Mouse (Mus musculus) hindbrain, embryonic 12.5 days (tissue): ENCODE measurements around the gene Kctd10. TPM values are rescaled to one million over a fixed set of nuclear protein-coding genes. Genes with fewer than 3 reads are reported as not detected.

Source experiments
- ATAC-seq: fragments of 200-750 bp; cut with Nextera tagmentation; 2 replicates; pipeline ENCODE4 v1.8.0; 2017; ENCODE audit warnings: moderate TSS enrichment; ENCODE audit not compliant: low FRiP score
- H3K27ac ChIP-seq: fragments of 300-500 bp; sonication (generic); 2 replicates; pipeline ENCODE4 v1.5.1; 2016; ENCODE audit warnings: mild to moderate bottlenecking
- H3K27me3 ChIP-seq: fragments of 300-500 bp; sonication (generic); 2 replicates; pipeline ENCODE4 v1.6.1; 2016; ENCODE audit warnings: mild to moderate bottlenecking
- H3K36me3 ChIP-seq: fragments of 300-500 bp; sonication (generic); 2 replicates; pipeline ENCODE4 v1.6.1; 2016; ENCODE audit warnings: mild to moderate bottlenecking
- H3K4me1 ChIP-seq: fragments of 300-500 bp; sonication (generic); 2 replicates; pipeline ENCODE4 v1.6.1; 2016
- H3K4me2 ChIP-seq: fragments of 300-500 bp; sonication (generic); replicated peaks from 2 replicates; pipeline ENCODE4 v1.6.1; 2016; ENCODE audit warnings: mild to moderate bottlenecking
- H3K4me3 ChIP-seq: fragments of 300-500 bp; sonication (generic); 2 replicates; pipeline ENCODE4 v1.5.1; 2016; ENCODE audit warnings: mild to moderate bottlenecking
- H3K9ac ChIP-seq: fragments of 300-500 bp; sonication (generic); 2 replicates; pipeline ENCODE4 v1.6.1; 2016; ENCODE audit warnings: mild to moderate bottlenecking, moderate library complexity
- H3K9me3 ChIP-seq: fragments of 300-500 bp; sonication (generic); replicated peaks from 2 replicates; pipeline ENCODE4 v1.6.1; 2016; ENCODE audit warnings: mild to moderate bottlenecking
- WGBS: fragments of 180-500 bp; shearing (Covaris S2); methylation state at CpG from one replicate; pipeline ENCODE4 v1.1.7; 2016; 5-methylcytosine and 5-hydroxymethylcytosine counted together
- microRNA-seq: library from miRNA; unstranded; fragments of <30 nt; microRNA quantifications from one replicate; pipeline ENCODE4, GENCODE M21; 2017
- polyA plus RNA-seq: library from polyadenylated mRNA; unstranded; fragments of >200 nt; fragmentation: Nextera tagmentation; extraction: Ambion mirVana; gene quantifications from 2 replicates; pipeline ENCODE4 v1.2.1, GENCODE M21; 2016

Gene Kctd10
- polyA plus RNA-seq, 1 experiment from 2014 or later: 110 TPM

GRCm38 (mm10) chr5:114323791-114324507, 56.4 kb downstream of the Kctd10 start:
- peak overlapping the region; percentile 30; the same call in 1 of the 2 replicates for H3K4me2 ChIP-seq
- no peaks in the 10 kb centered on the region for H3K27me3 ChIP-seq
- H3K9me3 ChIP-seq: no peaks in the 10 kb centered on the region
- H3K9ac ChIP-seq: 0 out of 2 replicates have a peak overlapping the region, but pooled peaks have one; percentile 27
- no peak for ATAC-seq
- no peaks in the 10 kb centered on the region for H3K36me3 ChIP-seq
- no peak overlapping the region for H3K27ac ChIP-seq
- 24% methylated on average over 16 of the region's 16 CpGs for WGBS
- no peak overlapping the region for H3K4me3 ChIP-seq
- peaks cover 7% of the 10 kb centered on the region; the same call in 1 of the 2 replicates for H3K4me1 ChIP-seq

DNA sequence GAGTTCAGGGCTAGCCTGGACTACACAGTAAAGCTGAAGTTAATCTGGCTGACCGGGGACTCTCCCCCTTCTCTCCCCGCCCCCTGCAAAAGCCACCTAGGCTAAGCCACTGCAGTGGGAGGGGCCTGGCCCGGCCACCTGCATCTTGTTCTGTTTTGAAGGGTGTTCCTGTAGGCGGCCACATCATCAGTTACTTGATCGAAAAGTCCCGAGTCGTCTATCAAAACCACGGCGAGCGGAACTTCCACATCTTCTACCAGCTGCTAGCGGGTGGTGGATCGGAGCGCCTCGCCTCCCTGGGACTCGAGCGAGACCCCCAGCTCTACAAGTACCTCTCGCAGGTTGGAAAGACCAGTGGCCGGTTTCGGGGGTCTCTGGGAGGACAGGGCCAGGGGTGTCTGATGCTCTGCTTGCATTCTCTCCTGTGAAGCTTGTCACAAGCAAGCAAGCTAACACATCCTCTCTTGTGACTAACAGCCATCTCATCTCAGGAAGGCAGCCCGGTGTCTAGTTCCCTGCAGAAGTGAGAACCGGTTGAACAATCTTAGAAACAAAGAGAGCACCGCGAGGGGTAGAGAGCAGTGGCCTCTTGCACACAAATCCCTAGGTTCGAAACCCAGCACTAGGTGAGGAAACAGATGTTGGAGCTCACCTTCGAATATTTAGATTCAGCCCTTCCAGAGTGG, 57.1 kb downstream of the Kctd10 start:
- H3K4me3 ChIP-seq: no peak overlapping the region
- peak overlapping the region; percentile 30; the same call in 1 of the 2 replicates for H3K4me2 ChIP-seq
- no peak for ATAC-seq
- peaks cover 7% of the 10 kb centered on the region; the same call in 1 of the 2 replicates for H3K4me1 ChIP-seq
- no peak overlapping the region for H3K27ac ChIP-seq
- no peaks in the 10 kb centered on the region for H3K36me3 ChIP-seq
- H3K9ac ChIP-seq: no peak overlapping the region
- no peaks in the 10 kb centered on the region for H3K27me3 ChIP-seq
- 67% methylated on average over 25 of the region's 25 CpGs for WGBS
- no peaks in the 10 kb centered on the region for H3K9me3 ChIP-seq

Small RNA genes lying within 50 kb of the gene (microRNA-seq; reads per million reads assigned to microRNA genes)
- not detected for gene Mir7027

Other genes starting within 250 kb of the Kctd10 start
- 2.4 and 3.4 TPM in 2 replicates for gene Acacb, start 234.0 kb downstream of the Kctd10 start, polyA plus RNA-seq
- 3.2 and 4.1 TPM in 2 replicates for gene Foxn4, start 106.7 kb downstream of the Kctd10 start, polyA plus RNA-seq
- 0.51 and 0.79 TPM in 2 replicates for gene Myo1h, start 91.3 kb downstream of the Kctd10 start, polyA plus RNA-seq
- gene Ube3b, start 99 bp upstream of the Kctd10 start, polyA plus RNA-seq: 57.9 and 58.2 TPM in 2 replicates
- 27.3 and 31.5 TPM in 2 replicates for gene Mmab, start 63.6 kb upstream of the Kctd10 start, polyA plus RNA-seq
- 50.6 and 51.2 TPM in 2 replicates for gene Mvk, start 63.8 kb upstream of the Kctd10 start, polyA plus RNA-seq
- gene Fam222a, start 187.5 kb upstream of the Kctd10 start, polyA plus RNA-seq: 9.4 and 9.9 TPM in 2 replicates